Mouse (Mus musculus): ENCODE measurements around the gene a. TPM values are rescaled to one million over a fixed set of nuclear protein-coding genes. Genes with fewer than 3 reads are reported as not detected.
"Not testable (repeated sequence)": the region's sequence is repeated elsewhere in the genome, so short reads cannot be mapped to it uniquely, and the experiment has no call there.

a gene
- polyA plus RNA-seq, 1 experiment: not detected

DNA sequence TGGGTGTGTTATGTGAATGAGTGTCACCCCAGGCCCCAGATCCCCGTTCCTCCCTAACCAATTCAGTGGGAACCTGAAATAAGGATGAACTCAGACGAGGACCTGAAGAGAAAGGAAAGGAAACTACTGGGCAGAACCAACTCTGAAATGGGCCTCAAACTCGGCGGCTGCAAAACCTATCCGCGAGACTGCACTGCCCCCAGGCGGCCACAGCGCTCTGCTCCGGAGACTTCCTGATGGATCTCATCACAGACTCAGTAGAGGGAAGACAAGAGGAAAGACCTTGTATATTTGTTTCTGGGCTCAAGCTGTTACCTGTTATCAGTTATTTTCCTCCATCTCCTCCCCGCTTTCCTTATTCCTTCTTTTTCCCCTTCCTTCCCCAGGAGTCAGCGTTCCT, 151.9 kb downstream of the a start:
- no peak for TF ChIP-seq POLR2A (IDR thresholded peaks at IDR 0.05; ENCODE audit: insufficient read depth, low read depth, low read length)
- TF ChIP-seq CTCF (IDR thresholded peaks at IDR 0.05; ENCODE audit: insufficient read depth, low read depth, low read length): peak; percentile 79
- no peak overlapping the region for H3K4me3 ChIP-seq (ENCODE audit: insufficient read depth, low read depth, low read length)
- 14% methylated on average over 11 of the region's 11 CpGs for WGBS

DNA sequence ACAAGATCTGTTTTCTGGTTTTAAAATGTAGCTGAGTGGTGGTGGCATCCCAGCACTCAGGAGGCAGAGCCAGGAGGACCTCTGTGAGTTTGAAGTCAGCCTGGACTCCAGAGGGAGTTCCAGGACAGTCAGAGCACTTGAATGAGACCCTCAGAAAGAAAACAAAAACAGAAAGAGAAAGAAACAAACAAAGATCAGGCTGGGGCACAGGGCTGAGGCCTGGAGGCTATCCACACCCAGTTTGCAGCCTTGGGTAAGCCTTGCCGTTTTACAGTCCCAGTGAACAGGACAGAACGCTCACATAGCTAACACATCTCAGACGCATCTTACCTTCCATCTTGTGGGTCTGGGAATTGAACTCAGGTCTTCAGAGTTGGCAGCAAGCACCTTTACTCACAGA, 155.7 kb downstream of the a start:
- H3K27ac ChIP-seq (ENCODE audit: insufficient read depth, low read depth, low read length): no peak overlapping the region
- WGBS: 95% methylated on average over 3 of the region's 3 CpGs
- H3K4me1 ChIP-seq (ENCODE audit: control insufficient read depth, insufficient read depth, low read length): peaks cover 3% of the 10 kb centered on the region; the same call in 1 of the 2 replicates
- no peak for TF ChIP-seq POLR2A (IDR thresholded peaks at IDR 0.05; ENCODE audit: insufficient read depth, low read depth, low read length)
- TF ChIP-seq CTCF (IDR thresholded peaks at IDR 0.05; ENCODE audit: insufficient read depth, low read depth, low read length): no peak
- H3K4me3 ChIP-seq (ENCODE audit: insufficient read depth, low read depth, low read length): no peak overlapping the region

More for the DNA sequence above, 151.9 kb downstream of the a start:
- Histone ChIP-seq H3K4me1 (ENCODE audit: control insufficient read depth, insufficient read depth, low read length) (peaks cover 3% of the 10 kb centered on the region; the same call in 1 of the 2 replicates), H3K27ac (ENCODE audit: insufficient read depth, low read depth, low read length) (no peak overlapping the region)

DNA sequence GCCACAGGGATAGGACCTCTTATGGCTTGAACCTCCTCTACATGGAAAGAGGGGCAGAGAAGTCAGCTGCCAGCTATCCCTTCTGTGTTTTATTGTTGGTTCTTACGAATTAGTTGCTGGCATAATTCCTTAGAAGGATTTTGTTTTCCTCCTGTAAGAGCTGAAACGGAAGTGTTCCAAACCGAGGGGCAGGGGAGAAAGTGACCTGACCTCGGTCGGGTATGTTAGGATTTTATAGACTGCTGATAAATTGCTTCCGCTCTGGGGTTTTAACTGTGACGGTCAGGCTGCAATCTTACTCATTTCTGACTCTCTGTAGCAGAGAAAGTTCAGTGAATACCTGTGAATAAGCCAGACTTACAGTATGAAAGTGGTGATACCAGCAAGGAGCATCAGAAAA, 158.2 kb downstream of the a start:
- no peak overlapping the region for H3K4me3 ChIP-seq (ENCODE audit: insufficient read depth, low read depth, low read length)
- 69% methylated on average over 7 of the region's 7 CpGs for WGBS
- no peak overlapping the region for H3K27ac ChIP-seq (ENCODE audit: insufficient read depth, low read depth, low read length)
- no peaks in the 10 kb centered on the region for H3K4me1 ChIP-seq (ENCODE audit: control insufficient read depth, insufficient read depth, low read length)
- TF ChIP-seq CTCF (IDR thresholded peaks at IDR 0.05; ENCODE audit: insufficient read depth, low read depth, low read length) (no peak), POLR2A (IDR thresholded peaks at IDR 0.05; ENCODE audit: insufficient read depth, low read depth, low read length) (no peak)

DNA sequence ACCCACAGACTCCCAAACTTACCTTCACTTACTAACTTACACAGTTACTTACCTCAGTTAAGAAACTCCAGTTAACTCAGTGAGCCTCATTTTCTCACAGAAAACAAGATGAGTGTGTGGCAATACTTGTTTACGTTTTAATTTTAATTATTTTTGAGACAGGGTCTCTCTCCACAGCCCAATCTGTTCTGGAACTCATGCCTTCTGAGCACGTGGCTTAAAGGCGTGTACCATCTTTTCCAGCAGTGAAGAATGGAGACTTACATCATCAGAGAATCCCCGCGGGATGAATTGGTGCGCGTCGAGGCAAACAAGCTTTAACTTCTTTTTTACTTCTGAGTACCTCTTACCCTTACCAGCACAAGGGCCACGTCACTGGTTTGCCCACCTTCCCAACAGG, 158.7 kb downstream of the a start:
- 84% methylated on average over 9 of the region's 9 CpGs for WGBS
- Histone ChIP-seq H3K4me1 (ENCODE audit: control insufficient read depth, insufficient read depth, low read length) (no peaks in the 10 kb centered on the region), H3K27ac (ENCODE audit: insufficient read depth, low read depth, low read length) (no peak overlapping the region), H3K4me3 (ENCODE audit: insufficient read depth, low read depth, low read length) (no peak overlapping the region)
- TF ChIP-seq POLR2A (IDR thresholded peaks at IDR 0.05; ENCODE audit: insufficient read depth, low read depth, low read length) (no peak), CTCF (IDR thresholded peaks at IDR 0.05; ENCODE audit: insufficient read depth, low read depth, low read length) (no peak)

DNA sequence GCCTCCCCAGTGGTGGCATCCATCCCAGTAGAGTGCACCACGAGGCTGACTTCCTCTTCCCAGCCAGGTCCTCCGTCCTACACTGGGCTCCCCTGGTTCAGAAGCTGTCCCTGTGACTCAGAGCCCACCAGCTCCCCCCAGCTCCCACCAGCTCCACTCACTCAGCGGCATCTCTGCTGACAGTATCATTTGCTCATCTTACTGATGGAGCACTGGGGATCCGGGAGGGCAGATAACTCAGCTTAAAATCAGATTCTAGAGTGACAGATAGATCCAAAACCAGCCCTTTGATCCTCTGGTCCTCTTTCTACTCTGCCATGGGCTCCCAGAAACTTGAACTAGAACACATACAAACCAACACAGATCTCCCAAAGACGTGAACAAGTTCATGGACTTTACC, 159.4 kb downstream of the a start:
- TF ChIP-seq CTCF (IDR thresholded peaks at IDR 0.05; ENCODE audit: insufficient read depth, low read depth, low read length) (no peak), POLR2A (IDR thresholded peaks at IDR 0.05; ENCODE audit: insufficient read depth, low read depth, low read length) (no peak)
- 75% methylated on average over 5 of the region's 5 CpGs for WGBS
- Histone ChIP-seq H3K4me3 (ENCODE audit: insufficient read depth, low read depth, low read length) (no peak overlapping the region), H3K27ac (ENCODE audit: insufficient read depth, low read depth, low read length) (no peak overlapping the region), H3K4me1 (ENCODE audit: control insufficient read depth, insufficient read depth, low read length) (no peaks in the 10 kb centered on the region)

DNA sequence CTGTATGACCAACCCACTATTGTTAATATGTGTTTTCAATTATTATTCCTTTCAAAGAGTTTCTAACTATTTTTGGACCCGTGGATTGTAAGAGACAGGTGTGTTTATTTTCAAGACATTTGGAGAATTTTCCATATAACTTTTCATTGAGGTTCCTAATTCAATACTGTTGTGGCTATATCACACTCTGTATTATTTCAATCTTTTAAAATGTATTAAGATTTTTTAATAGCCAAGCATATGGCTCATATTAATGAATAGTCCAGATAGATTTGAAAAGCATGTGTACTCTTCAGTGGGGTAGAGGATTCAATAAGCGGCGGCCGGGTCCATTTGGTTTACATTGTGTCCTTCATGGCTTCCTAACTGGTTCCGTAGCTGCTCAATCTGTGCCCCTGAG, 168.3 kb downstream of the a start:
- TF ChIP-seq CTCF (IDR thresholded peaks at IDR 0.05; ENCODE audit: insufficient read depth, low read depth, low read length) (no peak), POLR2A (IDR thresholded peaks at IDR 0.05; ENCODE audit: insufficient read depth, low read depth, low read length) (no peak)
- WGBS: 91% methylated on average over 5 of the region's 5 CpGs

DNA sequence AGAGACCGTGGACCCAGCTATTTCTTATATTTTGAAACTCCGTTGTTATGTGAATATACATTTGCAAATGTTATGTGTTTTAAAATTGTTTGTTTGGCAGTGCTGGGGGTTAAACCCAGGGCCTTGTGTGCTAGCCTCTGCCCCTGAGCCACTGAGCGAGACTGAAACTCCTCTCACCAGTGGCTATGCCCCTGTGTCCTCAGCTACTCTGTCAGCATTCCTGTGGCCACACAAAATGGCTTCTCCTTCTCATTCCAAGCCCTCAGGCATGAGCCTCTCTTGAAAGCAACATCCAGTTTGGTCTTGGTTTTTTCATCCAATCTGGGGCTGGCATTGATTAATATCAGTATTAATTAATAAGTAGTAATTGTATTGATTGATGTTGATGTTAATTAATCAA, 168.7 kb downstream of the a start:
- Histone ChIP-seq H3K27ac (ENCODE audit: insufficient read depth, low read depth, low read length) (no peak overlapping the region), H3K4me1 (ENCODE audit: control insufficient read depth, insufficient read depth, low read length) (no peaks in the 10 kb centered on the region), H3K4me3 (ENCODE audit: insufficient read depth, low read depth, low read length) (no peak overlapping the region)
- WGBS: 97% methylated on average over 3 of the region's 3 CpGs
- TF ChIP-seq CTCF (IDR thresholded peaks at IDR 0.05; ENCODE audit: insufficient read depth, low read depth, low read length) (no peak), POLR2A (IDR thresholded peaks at IDR 0.05; ENCODE audit: insufficient read depth, low read depth, low read length) (no peak)

More for the DNA sequence above, 168.3 kb downstream of the a start:
- Histone ChIP-seq H3K27ac (ENCODE audit: insufficient read depth, low read depth, low read length) (no peak overlapping the region), H3K4me3 (ENCODE audit: insufficient read depth, low read depth, low read length) (no peak overlapping the region), H3K4me1 (ENCODE audit: control insufficient read depth, insufficient read depth, low read length) (no peaks in the 10 kb centered on the region)

DNA sequence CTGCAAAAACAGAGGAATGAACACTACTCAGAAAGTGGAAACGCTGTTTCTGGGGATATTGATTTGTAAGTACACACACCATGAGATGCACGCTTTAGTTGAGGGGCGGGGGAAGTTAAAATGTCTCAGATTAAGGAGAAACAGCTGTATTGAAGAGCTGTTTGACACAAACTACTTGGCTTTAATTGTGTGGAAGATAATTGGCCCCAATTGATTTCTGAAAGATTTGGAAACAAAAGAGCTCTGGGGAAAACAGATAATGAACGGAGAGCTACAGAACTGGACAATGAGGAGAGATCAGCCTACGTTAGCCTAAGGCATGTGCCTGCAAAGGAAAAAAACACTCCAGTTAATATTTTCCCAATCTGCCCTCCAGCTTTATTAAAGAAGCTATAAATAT, 172.0 kb downstream of the a start:
- WGBS: 59% methylated on average over 5 of the region's 5 CpGs

DNA sequence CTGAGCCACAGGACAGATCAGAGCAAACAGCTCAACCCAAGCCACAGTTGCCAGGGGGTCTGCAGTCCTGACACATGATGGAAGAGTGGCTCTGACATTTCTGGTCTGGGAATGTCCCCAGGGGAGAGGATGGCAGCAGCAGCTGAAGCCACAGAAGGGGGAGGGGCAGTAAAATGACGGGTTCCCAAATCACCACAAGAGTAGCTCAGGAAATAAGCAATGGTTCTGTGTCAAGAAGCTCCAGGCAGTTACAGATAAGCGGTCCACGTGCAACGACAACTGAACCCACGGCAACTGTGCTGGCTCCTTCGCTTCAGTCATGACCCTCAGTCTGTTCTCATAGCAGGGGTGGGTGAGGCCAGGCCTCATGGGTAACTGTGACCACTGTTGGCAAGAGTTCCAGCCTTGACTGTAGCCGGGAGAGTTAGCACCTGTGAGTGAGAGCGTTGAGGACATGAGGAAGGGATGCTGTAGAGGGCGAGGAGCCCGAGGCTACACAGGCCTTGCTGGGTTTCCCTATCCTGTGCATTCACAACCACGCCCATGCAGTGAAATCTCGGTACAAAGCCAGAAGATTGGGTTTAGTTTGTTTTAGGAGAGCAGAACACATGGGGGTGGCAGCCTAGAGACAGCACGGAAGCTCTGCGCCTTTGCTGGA, 178.7 kb downstream of the a start:
- not testable (repeated sequence) for H3K4me1 ChIP-seq (ENCODE audit: control insufficient read depth, insufficient read depth, low read length); H3K27ac ChIP-seq (ENCODE audit: insufficient read depth, low read depth, low read length); H3K4me3 ChIP-seq (ENCODE audit: insufficient read depth, low read depth, low read length)
- 76% methylated on average over 14 of the region's 14 CpGs for WGBS

More for the DNA sequence above, 172.0 kb downstream of the a start:
- TF ChIP-seq POLR2A (IDR thresholded peaks at IDR 0.05; ENCODE audit: insufficient read depth, low read depth, low read length) (no peak), CTCF (IDR thresholded peaks at IDR 0.05; ENCODE audit: insufficient read depth, low read depth, low read length) (no peak)
- Histone ChIP-seq H3K4me1 (ENCODE audit: control insufficient read depth, insufficient read depth, low read length) (no peaks in the 10 kb centered on the region), H3K27ac (ENCODE audit: insufficient read depth, low read depth, low read length) (no peak overlapping the region), H3K4me3 (ENCODE audit: insufficient read depth, low read depth, low read length) (no peak overlapping the region)
